In genomic region chr16:95448643-95449360, GRCm38 (mm10) we compare ENCODE assay signal across 9 mouse cellular contexts.
DNase-seq lines count a peak whose midpoint lies in the region; ATAC-seq and TF ChIP-seq lines count a peak whose summit lies in the region.
"Had no signal": no experiment of that assay in that cellular context is flagged by ENCODE, and none has a peak within 500 bp of the region (broad histone marks: within the 10 kb centered on the region; RNA-seq: fewer than 3 reads in every experiment).

No protein-coding gene starts in this region.

- H3K4me1 ChIP-seq in liver, adult 2 months (ENCODE audit: control insufficient read depth, insufficient read depth, low read length): no peaks in the 10 kb centered on the region; the same call in 1 of the 2 replicates
- peaks cover 2% of the 10 kb centered on the region; the same call in 1 of the 2 replicates for H3K4me1 ChIP-seq in liver, embryonic 11.5 days (replicated peaks; ENCODE audit: control insufficient read depth, insufficient read depth, low read length)
- 0 out of 2 replicates have a peak, but pooled peaks cover 3% of the 10 kb centered on the region for H3K4me1 ChIP-seq in kidney, embryonic 15.5 days
- H3K4me1 ChIP-seq: midbrain, embryonic 13.5 days had no signal

- H3K4me3 ChIP-seq in liver, adult 2 months (ENCODE audit: insufficient read depth, low read depth, low read length): no peak overlapping the region
- H3K4me3 ChIP-seq in liver, embryonic 11.5 days (ENCODE audit: low read depth, low read length): no peak overlapping the region
- no peak overlapping the region for H3K4me3 ChIP-seq in kidney, embryonic 15.5 days (replicated peaks)
- H3K4me3 ChIP-seq: midbrain, embryonic 13.5 days had no signal

- no peak overlapping the region for H3K4me2 ChIP-seq in liver, embryonic 11.5 days
- H3K4me2 ChIP-seq in kidney, embryonic 15.5 days: no peak overlapping the region
- H3K4me2 ChIP-seq: midbrain, embryonic 13.5 days had no signal

- H3K27ac ChIP-seq in liver, adult 2 months (replicated peaks; ENCODE audit: insufficient read depth, low read depth, low read length): peak overlapping the region; percentile 51
- no peak overlapping the region for H3K27ac ChIP-seq in liver, embryonic 11.5 days (ENCODE audit: low read depth, low read length)
- H3K27ac ChIP-seq in kidney, embryonic 15.5 days: peak overlapping the region; percentile 74
- H3K27ac ChIP-seq: midbrain, embryonic 13.5 days had no signal

- no peak for TF ChIP-seq CTCF in liver, adult 2 months (IDR thresholded peaks at IDR 0.05; ENCODE audit: low read depth, low read length)

- ATAC-seq in liver, embryonic 11.5 days (replicated peaks; ENCODE audit: low FRiP score): no peak
- ATAC-seq in kidney, embryonic 15.5 days (replicated peaks; ENCODE audit: low FRiP score): no peak
- ATAC-seq: midbrain, embryonic 13.5 days had no signal

- H3K36me3 ChIP-seq in liver, adult 2 months (ENCODE audit: control insufficient read depth, insufficient read depth, low read length): no peaks in the 10 kb centered on the region
- no peaks in the 10 kb centered on the region for H3K36me3 ChIP-seq in liver, embryonic 11.5 days (ENCODE audit: control insufficient read depth, insufficient read depth, low read length)
- H3K36me3 ChIP-seq in kidney, embryonic 15.5 days: no peaks in the 10 kb centered on the region
- H3K36me3 ChIP-seq: midbrain, embryonic 13.5 days had no signal

- no peaks in the 10 kb centered on the region for H3K27me3 ChIP-seq in liver, adult 2 months (ENCODE audit: control insufficient read depth, insufficient read depth, low read length)
- no peaks in the 10 kb centered on the region for H3K27me3 ChIP-seq in liver, embryonic 11.5 days (replicated peaks; ENCODE audit: control insufficient read depth, insufficient read depth, low read length)
- H3K27me3 ChIP-seq in kidney, embryonic 15.5 days: no peaks in the 10 kb centered on the region
- H3K27me3 ChIP-seq: midbrain, embryonic 13.5 days had no signal

- no peak for TF ChIP-seq POLR2A in liver, adult 2 months (IDR thresholded peaks at IDR 0.05; ENCODE audit: extremely low read depth, insufficient read depth, low read length)

- DNase-seq in embryo, embryonic 10.5 days (ENCODE audit: low spot score): peak; percentile 24
- DNase-seq in embryo, embryonic 9.5 days (ENCODE audit: extremely low spot score): no peak
- DNase-seq in liver, adult 2 months (ENCODE audit: extremely low read depth, low read depth, low spot score): no peak
- no peak for DNase-seq in liver, embryonic 11.5 days (ENCODE audit: low spot score)
- DNase-seq in lung, postnatal 25 days (ENCODE audit: low spot score): peak; percentile 69
- no peak for DNase-seq in layer of hippocampus, adult 9-11 months
- DNase-seq in urinary bladder, adult 2 months (ENCODE audit: low spot score): no peak

- WGBS in liver, adult 2 months: 75% methylated on average over 9 of the region's 9 CpGs
- WGBS in liver, embryonic 11.5 days: 50% methylated on average over 9 of the region's 9 CpGs
- 69% methylated on average over 9 of the region's 9 CpGs for WGBS in kidney, embryonic 15.5 days

- H3K9ac ChIP-seq in liver, adult 2 months (ENCODE audit: low read depth, low read length): no peak overlapping the region
- H3K9ac ChIP-seq in liver, embryonic 11.5 days (ENCODE audit: low read depth, low read length): no peak overlapping the region
- H3K9ac ChIP-seq in kidney, embryonic 15.5 days: no peak overlapping the region
- H3K9ac ChIP-seq: midbrain, embryonic 13.5 days had no signal

- H3K79me2 ChIP-seq in liver, adult 2 months (ENCODE audit: control insufficient read depth, insufficient read depth, low read length): no peaks in the 10 kb centered on the region; the same call in 1 of the 2 replicates

- H3K9me3 ChIP-seq in liver, embryonic 11.5 days (ENCODE audit: control insufficient read depth, low read length): no peaks in the 10 kb centered on the region
- H3K9me3 ChIP-seq in kidney, embryonic 15.5 days (replicated peaks): no peaks in the 10 kb centered on the region
- H3K9me3 ChIP-seq: midbrain, embryonic 13.5 days had no signal

Comparison
In these comparisons a context has a peak if more than half of its experiments do, and no peak if none do; other contexts are left out.
1. DNase-seq: peak in embryo, embryonic 10.5 days (single experiment) and lung, postnatal 25 days (single experiment); none in embryo, embryonic 9.5 days (single experiment), liver, adult 2 months (single experiment), liver, embryonic 11.5 days (single experiment), layer of hippocampus, adult 9-11 months (single experiment) and urinary bladder, adult 2 months (single experiment).